Mouse (Mus musculus) olfactory bulb, adult 2 months (tissue): ENCODE data around the gene Stap2.

Source experiments
- CTCF ChIP-seq: fragments of 200-500 bp; IDR thresholded peaks from 2 replicates; pipeline ENCODE4 v1.5.1; 2012; ENCODE audit warnings: low read depth, mild to moderate bottlenecking, low read length, moderate library complexity; ENCODE audit not compliant: insufficient read depth
- POLR2A ChIP-seq: fragments of 200-500 bp; IDR thresholded peaks from 2 replicates; pipeline ENCODE4 v1.6.1; 2012; ENCODE audit warnings: mild to moderate bottlenecking, low read depth, low read length, moderate library complexity; ENCODE audit not compliant: insufficient read depth

GRCm38 (mm10) chr17:56051369-56051768, 46.0 kb upstream of the Stap2 start:
- TF ChIP-seq CTCF (no peak), POLR2A (no peak)
